27 mouse cellular contexts compared by ENCODE assay signal in the genomic region with DNA sequence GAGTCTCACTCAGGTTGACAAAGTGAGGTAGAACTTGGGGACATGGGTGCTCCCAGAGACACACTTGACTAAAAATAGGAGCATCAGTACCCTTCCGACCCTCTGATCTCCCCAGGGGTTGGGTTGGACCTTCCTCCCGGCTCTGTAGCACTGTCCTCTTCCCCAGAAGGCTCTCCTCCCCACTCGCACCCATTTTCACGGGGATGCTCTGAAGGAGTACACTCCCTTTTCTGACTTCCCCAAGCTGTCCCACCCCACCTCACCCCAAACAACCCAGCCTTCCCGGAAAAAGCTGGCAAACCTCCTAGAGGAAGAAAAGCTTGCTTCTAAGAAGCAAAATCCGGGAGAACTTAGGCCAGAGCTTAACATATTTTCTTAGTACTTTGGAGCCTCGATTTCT. TPM values are rescaled to one million over a fixed set of nuclear protein-coding genes. Genes with fewer than 3 reads are reported as not detected.
DNase-seq lines count a peak whose midpoint lies in the region; TF ChIP-seq lines count a peak whose summit lies in the region.
"Had no signal": no experiment of that assay in that cellular context is flagged by ENCODE, and none has a peak within 500 bp of the region (broad histone marks: within the 10 kb centered on the region; RNA-seq: fewer than 3 reads in every experiment).

No protein-coding gene starts in this region.

- no peaks in the 10 kb centered on the region for H3K79me2 ChIP-seq in heart, adult 2 months (replicated peaks; ENCODE audit: control insufficient read depth, insufficient read depth, low read length)

- intact Hi-C loops in gastrocnemius, adult 2 months (cut with DNase I), result no loop called here
- intact Hi-C loops in heart, adult 2 months (cut with DNase I), result no loop called here

- peaks cover 32% of the 10 kb centered on the region for H3K27me3 ChIP-seq in heart, embryonic 10.5 days (ENCODE audit: insufficient read depth, poor library complexity, severe bottlenecking)
- H3K27me3 ChIP-seq in heart, adult 2 months (ENCODE audit: control insufficient read depth, insufficient read depth, low read length), result no peaks in the 10 kb centered on the region

- H3K9ac ChIP-seq in heart, adult 2 months (ENCODE audit: low read depth, low read length), result no peak overlapping the region

- 64% methylated on average over 7 of the region's 7 CpGs for WGBS in heart, embryonic 10.5 days
- WGBS in heart, adult 2 months, result 38% methylated on average over 7 of the region's 7 CpGs

- no peak overlapping the region for H3K4me3 ChIP-seq in gastrocnemius, adult 2 months
- no peak overlapping the region for H3K4me3 ChIP-seq in heart, embryonic 10.5 days
- H3K4me3 ChIP-seq in heart, adult 2 months, result no peak overlapping the region
- H3K4me3 ChIP-seq in brown adipose tissue, adult 24 weeks (ENCODE audit: insufficient read depth, low read depth, low read length), result no peak overlapping the region

- no peak for TF ChIP-seq POLR2A in heart, adult 2 months (IDR thresholded peaks at IDR 0.05; ENCODE audit: insufficient read depth, low read depth, low read length)

- no peak for TF ChIP-seq EP300 in heart, adult 2 months (IDR thresholded peaks at IDR 0.05; ENCODE audit: insufficient read depth, low read depth, low read length)

- no peaks in the 10 kb centered on the region for H3K36me3 ChIP-seq in heart, embryonic 10.5 days
- H3K36me3 ChIP-seq in heart, adult 2 months (ENCODE audit: control insufficient read depth, insufficient read depth, low read length), result peaks cover 13% of the 10 kb centered on the region
- H3K36me3 ChIP-seq: G1E had no signal

- no peak for DNase-seq in gastrocnemius, adult 2 months
- DNase-seq in gastrocnemius, postnatal 4 days (ENCODE audit: low spot score in 2 of 2), result no peak
- DNase-seq in heart, adult 11 months, result peak; percentile 93
- no peak for DNase-seq in heart, embryonic 10.5 days (ENCODE audit: low spot score)
- no peak for DNase-seq in heart, adult 2 months
- no peak for DNase-seq in heart, adult 8-10 months (ENCODE audit: low spot score)
- DNase-seq in kidney, adult 18-20 months, result no peak
- DNase-seq: adrenal gland, adult 2 months; adrenal gland, adult 8-10 months; adrenal gland, postnatal 10 days; adrenal gland, postnatal 14 days; adrenal gland, postnatal 25 days; adrenal gland, postnatal 36 days; B cell, adult 2 months; cerebellum, adult 11 months; cerebellum, adult 11-12 months; cerebellum, adult 18-20 months had no signal

- H3K27ac ChIP-seq in gastrocnemius, adult 2 months, result peak overlapping the region; percentile 36; the same call in 1 of the 2 replicates
- H3K27ac ChIP-seq in heart, embryonic 10.5 days, result no peak overlapping the region
- peak overlapping the region; percentile 38 for H3K27ac ChIP-seq in heart, adult 2 months
- H3K27ac ChIP-seq in brown adipose tissue, adult 24 weeks (replicated peaks; ENCODE audit: low read depth, low read length), result peak overlapping the region; percentile 92

- H3K9me3 ChIP-seq in heart, embryonic 10.5 days, result no peaks in the 10 kb centered on the region
- H3K9me3 ChIP-seq: G1E had no signal

- TF ChIP-seq CTCF in gastrocnemius, adult 2 months (IDR thresholded peaks at IDR 0.05), result no peak
- no peak for TF ChIP-seq CTCF in heart, adult 2 months (IDR thresholded peaks at IDR 0.05)

- H3K4me1 ChIP-seq in heart, embryonic 10.5 days, result peaks cover 14% of the 10 kb centered on the region; the same call in 1 of the 2 replicates
- H3K4me1 ChIP-seq in heart, adult 2 months (ENCODE audit: control insufficient read depth, insufficient read depth, low read length), result peaks cover 31% of the 10 kb centered on the region
- peaks cover 54% of the 10 kb centered on the region for H3K4me1 ChIP-seq in brown adipose tissue, adult 24 weeks (ENCODE audit: control insufficient read depth, insufficient read depth, insufficient read length, low read length)

RNA-seq across cellular contexts. Expression of gene Slco2b1, which starts 20.3 kb away (rescaled TPM):
- 1 to 10 TPM; 5.2 to 7.1 TPM for total RNA-seq in gastrocnemius, adult 2 months (2021)
- total RNA-seq in gastrocnemius, postnatal 4 days (2021), result 1 to 10 TPM; 8.0 to 9.1 TPM
- 0.39 and 0.44 TPM in 2 replicates for polyA plus RNA-seq in heart, embryonic 10.5 days (2016; fragmentation: Nextera tagmentation; extraction: Ambion mirVana)
- 10 to 100 TPM in 1 of 2 experiments, 1 to 10 TPM in 1; 8.5 to 10.1 TPM for total RNA-seq in heart, adult 2 months (2021)
- polyA plus RNA-seq in heart, adult 2 months (2012; rRNA removed), result 11.7 and 14.4 TPM in 2 replicates
- 1 to 10 TPM; 8.3 to 9.1 (median 8.9) TPM for total RNA-seq in heart, adult 8-10 months (2022)
- polyA plus RNA-seq in brown adipose tissue, adult 24 weeks (2012; ENCODE audit: insufficient read depth, insufficient read length, missing spikeins), result 8.4 and 9.7 TPM in 2 replicates
- total RNA-seq: MEL had no signal
- polyA plus RNA-seq: activated CD4-positive, CD25-positive, alpha-beta regulatory T cell, adult 4 months; C2C12; Patski had no signal

RNA-seq across cellular contexts. Expression of gene Olfr520, which starts 39.3 kb away (rescaled TPM):
- not detected for total RNA-seq in gastrocnemius, adult 2 months (2021)
- under 1 TPM in 1 of 2 experiments, not detected in 1; 0.21 TPM for total RNA-seq in gastrocnemius, postnatal 4 days (2021)
- 0.16 TPM in 1 of 2 replicates, not detected in the other for polyA plus RNA-seq in heart, embryonic 10.5 days (2016; fragmentation: Nextera tagmentation; extraction: Ambion mirVana)
- total RNA-seq in heart, adult 2 months (2021), result not detected
- not detected in 2 replicates for polyA plus RNA-seq in heart, adult 2 months (2012; rRNA removed)
- total RNA-seq in heart, adult 8-10 months (2022), result under 1 TPM in 1 of 4 experiments, not detected in 3; 0.44 TPM
- not detected in 2 replicates for polyA plus RNA-seq in brown adipose tissue, adult 24 weeks (2012; ENCODE audit: insufficient read depth, insufficient read length, missing spikeins)
- total RNA-seq: adrenal gland, adult 2 months; adrenal gland, adult 8-10 months; adrenal gland, postnatal 10 days; adrenal gland, postnatal 14 days; adrenal gland, postnatal 25 days; adrenal gland, postnatal 36 days; adrenal gland, postnatal 4 days; CH12.LX; ES-E14; MEL had no signal
- polyA plus RNA-seq: activated CD4-positive, CD25-positive, alpha-beta regulatory T cell, adult 4 months; adrenal gland, adult 2 months; C2C12; CD4-positive, CD25-positive, alpha-beta regulatory T cell, adult 4 months; G1E; Patski had no signal
